Mouse (Mus musculus): ENCODE measurements around the gene Copg2.
A peak's percentile ranks its signal among the peaks of the same experiment; 100 is the strongest.

Copg2 gene

DNA sequence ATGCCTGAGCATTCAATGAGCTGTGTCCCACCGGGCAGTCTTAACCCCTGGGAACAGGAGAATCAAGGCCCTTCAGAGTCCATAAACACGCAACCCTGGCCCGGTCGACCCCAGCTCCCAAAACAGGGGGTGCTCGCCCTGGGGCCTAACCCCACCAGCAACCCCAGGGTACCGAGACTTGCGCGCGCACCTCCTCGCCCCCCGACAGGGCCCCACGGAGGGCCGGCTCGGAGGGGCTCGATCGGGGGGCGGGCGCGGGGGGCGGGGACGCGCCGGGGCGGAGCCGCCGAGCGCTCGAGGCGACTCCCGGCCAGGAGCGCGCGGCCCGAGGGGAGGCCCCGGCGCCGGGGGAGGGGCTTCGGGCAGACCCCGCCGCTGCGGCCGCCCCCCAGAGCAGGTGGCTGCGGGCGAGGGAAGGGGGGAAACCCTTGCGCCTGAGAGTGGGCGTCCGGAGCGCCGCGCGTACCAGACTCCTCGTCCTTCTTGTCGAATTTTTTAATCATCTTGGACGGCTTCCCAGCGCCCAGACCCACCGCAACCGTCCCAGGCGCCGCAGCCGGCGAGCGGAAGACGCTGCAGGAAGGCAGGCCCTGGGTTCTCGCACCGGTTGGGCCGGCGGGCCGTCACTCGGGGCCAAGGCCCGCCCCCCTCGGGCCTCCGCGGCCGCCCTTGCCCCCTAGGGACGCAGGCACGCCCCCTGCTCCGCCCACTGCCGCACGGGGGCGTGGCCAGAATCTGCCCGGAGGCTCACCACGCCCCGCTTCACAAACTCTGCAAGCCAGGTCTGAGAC, at the start of gene Copg2:
Gene Copg2, minus strand, starts transcription at position 600 of the 791 bp plus-strand sequence.
- DNase-seq (ENCODE audit: low read depth), result peak; percentile 93

DNA sequence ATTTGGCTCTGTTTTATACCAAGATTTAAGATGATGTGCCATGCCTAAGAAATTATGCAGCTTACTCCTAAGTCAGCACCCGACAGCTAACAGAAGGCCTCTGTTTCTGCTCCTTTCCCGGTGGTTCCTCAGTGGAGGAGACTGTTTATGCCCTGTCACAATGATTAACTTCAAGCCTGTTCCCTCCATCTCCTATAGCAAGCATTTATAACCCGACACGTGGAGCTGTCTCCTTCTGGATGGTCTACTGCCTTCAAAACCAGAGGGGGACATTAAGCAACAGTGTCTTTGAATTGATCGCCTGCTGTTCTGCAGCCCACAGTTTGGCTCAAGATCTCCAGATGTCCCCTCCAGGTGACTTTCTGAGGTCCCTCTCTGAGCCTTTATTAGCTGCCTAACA, 42.7 kb upstream of the Copg2 start:
- DNase-seq (ENCODE audit: low read depth), result no peak

DNA sequence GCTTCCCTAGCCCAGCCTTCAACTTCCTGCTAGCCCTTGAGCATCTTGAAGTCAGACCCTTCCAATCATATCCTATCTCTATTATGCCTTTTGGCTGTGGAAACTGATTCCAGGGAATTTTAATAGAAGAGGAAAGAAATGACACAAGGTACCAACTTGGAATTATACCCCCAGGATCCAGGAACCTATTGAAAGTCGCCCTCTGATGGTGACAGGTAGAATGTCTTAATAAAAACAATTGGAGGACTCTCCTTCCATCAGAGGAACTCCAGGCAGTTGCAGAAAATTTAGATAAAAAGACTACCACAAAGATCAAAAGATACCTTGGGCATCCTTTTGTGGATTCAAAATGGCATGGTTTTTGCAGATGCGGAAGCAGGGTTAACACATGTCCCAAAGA, 26.2 kb upstream of the Copg2 start:
- DNase-seq (ENCODE audit: low read depth), result peak; percentile 39

DNA sequence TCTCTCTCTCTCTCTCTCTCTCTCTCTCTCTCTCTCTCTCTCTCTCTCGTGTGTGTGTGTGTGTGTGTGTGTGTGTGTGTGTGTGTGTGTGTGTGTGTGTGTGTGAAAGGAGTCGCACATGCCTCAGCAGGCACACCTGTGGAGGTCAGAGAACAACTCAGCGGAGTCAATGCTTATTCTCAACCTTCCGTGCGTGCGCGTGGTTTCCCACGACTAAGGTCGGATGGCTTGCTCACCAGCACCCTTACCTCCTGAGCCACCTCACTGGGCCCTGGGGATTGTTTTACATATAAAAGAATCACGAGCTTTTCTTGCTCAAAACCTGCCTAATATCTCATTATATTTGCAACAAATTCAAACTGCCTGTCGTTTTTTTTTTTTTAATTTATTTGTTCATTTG, 25.2 kb upstream of the Copg2 start:
- DNase-seq (ENCODE audit: low read depth), result no peak

DNA sequence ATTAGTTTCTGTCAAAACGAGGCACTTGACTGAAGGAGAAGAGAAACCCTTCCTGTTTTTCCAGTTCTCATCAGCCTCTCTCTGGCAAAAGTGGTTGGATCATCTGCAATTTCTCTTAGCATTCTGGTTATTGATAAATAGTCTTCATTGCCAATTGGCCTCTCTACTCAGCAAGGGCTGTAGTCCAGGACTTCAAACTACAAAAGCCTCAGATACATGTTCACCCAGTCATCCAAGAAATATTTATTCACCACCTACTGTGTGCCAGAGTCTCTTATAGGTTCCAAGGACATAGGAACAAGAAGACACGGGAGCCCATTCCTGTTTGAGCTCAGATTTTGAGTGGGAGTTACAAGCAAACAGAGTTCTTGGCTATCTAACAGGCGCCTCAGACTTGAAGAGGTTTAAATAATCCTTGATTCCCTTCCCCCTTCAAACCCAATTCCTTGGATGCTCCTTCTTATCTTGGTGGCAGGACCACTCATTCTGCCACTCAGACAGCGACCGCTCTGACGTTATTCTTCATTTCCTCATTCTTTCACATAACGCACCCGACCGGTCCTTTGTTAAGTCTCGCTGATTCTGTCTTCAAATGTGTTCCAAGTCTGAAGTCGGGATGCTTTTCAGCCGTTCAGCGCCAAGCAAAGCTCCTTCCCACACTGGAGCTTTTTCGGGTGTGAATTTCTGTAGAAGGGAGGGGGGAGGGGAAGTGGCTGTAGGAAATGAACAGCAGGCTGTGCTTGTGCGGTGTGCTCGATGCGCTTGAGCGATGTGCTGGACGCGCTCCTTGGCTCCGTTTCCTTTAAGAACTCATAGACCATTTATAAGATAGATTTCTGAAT, 24.5 kb upstream of the Copg2 start:
- no peak for DNase-seq (ENCODE audit: low read depth)

DNA sequence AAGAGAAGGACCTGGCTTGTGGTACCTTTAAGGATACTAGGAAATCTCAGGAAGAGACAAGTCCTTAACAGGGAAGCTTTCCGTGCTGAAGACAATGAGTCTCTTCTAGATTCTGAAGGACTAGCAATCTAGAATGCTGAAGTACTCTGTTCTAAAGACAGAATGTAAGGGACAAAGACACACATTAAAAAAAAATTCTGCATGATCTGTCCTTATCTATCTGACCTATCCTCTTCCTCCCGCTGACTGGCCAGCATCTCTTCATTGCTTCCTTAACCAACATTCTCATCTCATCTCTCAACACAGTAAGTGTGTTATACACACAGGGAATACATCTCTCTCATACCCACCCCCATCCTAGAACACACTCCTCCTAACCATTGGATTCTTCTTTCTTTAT, 18.9 kb upstream of the Copg2 start, which contains the start of gene Tsga13:
Gene Tsga13, minus strand, starts transcription at position 101 of the 400 bp plus-strand sequence.
- no peak for DNase-seq (ENCODE audit: low read depth)

DNA sequence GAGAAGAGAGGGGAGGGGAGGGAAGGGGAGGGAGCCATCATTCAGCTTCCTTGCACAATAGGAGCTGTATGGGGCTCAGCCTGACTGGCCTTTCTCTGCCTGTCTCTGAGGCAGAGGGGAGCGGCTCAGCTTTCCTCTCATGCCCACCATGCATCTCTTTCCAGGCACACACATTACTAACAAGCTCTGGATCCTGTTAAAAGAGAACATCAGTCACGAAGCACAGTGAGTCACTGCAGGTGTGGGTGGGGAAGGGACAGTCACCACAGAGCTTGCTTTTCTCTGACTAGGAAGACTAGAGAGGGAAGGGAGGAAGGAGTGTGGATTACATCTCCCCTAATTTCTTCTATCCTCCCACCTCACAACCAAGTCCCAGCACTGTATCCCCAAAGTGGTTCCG, 11.4 kb upstream of the Copg2 start:
- no peak for DNase-seq (ENCODE audit: low read depth)

DNA sequence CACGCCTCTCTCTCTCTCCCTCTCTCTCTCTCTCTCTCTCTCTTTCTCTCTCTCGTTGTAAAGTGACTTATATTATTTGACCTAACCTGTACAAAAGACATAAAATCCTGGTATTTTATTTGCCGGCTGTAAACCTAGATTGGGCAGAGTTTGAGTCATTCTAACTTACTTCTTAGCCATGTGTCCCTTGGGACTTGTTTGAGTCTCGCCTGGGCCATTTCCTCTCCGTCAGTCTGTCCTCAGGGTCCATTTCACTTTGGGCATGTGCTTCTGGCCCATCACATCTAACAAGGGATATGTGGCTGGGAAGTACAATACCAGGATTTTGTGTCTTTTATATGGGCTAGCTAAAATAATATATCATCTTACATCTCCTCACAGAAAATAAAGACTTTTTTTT, 8.3 kb upstream of the Copg2 start:
- DNase-seq (ENCODE audit: low read depth), result no peak

DNA sequence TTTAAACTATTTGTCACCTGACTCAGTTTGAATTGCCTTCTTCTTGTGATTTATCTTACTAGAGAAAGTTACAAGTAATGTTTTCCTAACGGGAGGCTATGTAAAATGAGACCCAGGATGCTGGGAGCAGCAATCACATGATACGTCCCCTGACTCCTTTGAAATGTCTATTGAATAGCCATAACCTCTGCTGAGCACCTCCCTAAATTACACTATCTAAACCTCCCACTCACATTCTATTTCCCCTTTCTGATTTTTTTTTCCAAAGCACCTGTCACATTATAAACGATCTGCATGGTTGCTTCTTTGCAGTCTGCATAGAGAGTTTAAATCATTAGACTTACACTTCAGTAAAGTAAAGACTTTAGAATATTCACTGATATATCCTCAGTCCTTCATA, 7.4 kb upstream of the Copg2 start:
- no peak for DNase-seq (ENCODE audit: low read depth)

DNA sequence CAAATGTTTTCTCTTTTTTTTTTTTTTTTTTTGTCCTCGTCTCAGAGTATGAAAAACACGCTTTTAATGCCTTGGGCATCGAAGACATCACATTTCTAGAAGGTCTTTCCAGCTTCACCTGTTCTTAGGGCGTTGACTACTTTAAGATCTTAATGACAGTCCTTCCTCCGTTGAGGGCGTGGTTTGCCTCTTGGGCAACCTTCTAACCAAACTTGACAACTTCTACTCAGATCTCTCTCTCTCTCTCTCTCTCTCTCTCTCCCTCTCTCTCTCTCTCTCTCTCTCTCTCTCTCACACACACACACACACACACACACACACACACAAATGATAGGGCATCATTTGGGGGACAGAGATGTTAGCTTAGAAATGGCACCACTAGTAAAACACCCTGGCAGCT, 926 bp upstream of the Copg2 start:
- DNase-seq (ENCODE audit: low read depth), result peak; percentile 57

DNA sequence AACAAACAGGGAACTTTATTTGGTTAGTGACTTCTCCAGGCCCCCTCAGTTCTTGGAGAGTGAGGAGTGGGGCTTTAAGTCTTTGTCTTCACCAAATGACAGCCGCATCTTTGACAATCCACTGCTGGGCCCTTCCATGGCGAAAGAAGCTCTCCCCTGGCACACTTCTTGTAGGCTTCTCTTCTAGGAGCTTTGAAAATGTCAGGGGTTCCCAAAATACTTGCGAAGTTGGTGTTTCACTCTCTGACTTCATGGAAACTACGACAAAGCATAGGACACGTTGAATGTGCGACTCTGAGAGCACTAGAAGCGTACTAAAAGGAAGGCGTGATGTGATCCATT, 363 bp upstream of the Copg2 start:
- no peak for DNase-seq (ENCODE audit: low read depth)

DNA sequence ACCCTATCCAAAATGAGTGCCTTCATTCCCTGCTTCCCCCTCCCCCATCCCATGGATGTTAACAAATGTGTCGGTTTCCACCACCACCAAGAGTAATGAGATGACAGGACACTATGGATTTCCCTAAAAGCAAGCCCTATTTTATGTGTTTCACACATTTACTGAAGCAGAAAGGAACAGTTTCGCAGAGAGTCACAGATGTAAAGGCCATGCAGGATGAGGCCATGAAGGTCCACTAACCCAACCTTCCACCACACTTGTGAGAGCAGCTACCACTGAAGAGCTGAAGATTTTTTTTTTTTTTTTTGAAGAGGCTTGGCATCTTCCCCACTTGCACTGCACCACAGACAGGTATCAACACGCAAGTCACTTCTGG, 787 bp downstream of the Copg2 start:
- peak; percentile 47 for DNase-seq (ENCODE audit: low read depth)

DNA sequence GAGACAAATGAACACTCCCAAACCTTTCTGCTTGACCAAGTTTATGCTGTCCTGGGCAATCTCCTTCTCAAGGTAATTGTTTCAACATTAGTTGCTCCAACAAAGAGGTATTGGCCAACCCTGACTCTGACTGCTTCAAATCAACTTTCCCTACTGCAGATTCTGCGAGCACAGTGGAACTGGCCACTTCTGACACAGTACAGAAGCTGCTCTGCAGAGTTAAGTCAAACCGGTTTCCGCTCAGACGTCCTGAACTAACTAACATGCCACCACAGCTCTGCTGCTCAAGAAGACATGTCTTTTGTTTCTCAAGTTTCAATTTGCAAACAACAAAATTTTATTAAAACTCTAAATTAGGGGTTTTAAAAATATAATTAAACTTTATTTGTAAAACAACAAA, 3.5 kb downstream of the Copg2 start:
- DNase-seq (ENCODE audit: low read depth), result no peak

DNA sequence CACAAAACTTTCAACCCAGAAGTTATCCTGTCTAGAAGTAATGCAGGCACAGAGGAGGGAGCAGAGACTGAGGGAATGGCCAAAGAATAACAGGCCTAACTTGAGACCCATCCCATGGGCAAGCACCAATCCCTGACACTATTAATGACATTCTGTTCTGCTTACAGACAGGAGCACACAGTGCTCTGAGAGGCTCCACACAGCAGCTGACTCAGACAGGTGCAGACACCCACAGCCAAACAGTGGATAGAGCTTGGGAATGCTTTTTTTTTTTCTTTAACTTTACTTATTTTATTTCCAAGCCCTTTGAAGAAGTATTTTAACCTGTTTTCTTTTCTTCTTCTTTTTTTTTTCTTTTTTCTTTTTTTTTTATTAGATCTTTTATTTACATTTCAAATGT, 4.8 kb downstream of the Copg2 start:
- no peak for DNase-seq (ENCODE audit: low read depth)

DNA sequence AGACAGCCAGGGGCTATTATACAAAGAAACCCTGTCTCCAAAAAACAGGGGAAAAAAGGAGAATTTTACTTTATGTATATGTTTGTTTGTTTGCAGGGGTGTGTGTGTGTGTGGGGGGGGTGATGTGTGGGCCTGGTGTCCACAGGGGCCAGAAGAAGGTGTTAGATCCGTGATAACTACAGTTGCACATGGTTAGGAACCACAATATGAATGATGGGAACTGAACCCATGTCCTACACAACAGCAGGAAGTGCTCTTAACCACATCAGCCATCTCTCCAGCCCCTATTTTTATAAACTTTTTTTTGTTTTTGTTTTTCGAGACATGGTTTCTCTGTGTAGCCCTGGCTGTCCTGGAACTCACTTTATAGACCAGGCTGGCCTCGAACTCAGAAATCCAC, 11.7 kb downstream of the Copg2 start:
- DNase-seq (ENCODE audit: low read depth), result peak; percentile 55

DNA sequence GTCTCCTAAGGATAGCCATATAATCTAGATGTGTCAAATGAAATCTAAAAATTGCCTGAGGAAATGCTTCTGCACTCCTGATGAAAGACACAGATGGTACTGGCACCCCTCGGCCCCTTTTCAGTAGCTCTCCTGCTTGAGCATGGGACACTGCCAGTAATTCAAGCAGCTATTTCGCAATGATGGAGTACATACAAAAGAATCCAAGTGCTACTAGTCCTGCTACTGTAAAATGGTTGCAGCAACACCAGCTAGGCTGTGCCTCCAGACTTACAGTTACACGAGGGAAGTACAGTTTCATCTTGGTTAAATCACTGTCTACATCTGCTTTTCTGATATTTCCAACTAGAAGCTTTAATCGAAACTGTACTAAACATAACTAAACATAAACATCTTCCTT, 13.1 kb downstream of the Copg2 start:
- DNase-seq (ENCODE audit: low read depth), result peak; percentile 46

DNA sequence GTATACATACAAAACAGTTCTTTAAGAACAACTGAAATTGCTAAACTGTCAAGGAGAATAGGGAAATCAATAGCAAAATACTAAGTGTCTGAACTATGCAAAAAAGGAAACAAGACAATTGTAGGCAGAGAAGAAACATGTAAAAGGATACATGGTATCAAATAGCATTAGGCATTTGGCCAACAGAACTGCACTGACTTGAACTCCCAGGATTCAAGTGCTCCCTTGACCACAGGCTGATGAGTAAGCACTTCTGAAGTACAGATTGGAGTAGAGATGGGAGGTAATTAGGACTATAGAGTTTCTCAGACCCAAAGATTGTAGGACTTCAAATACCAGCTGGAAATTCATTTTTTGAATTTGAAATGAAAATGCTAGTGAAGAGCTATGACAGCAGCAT, 19.9 kb downstream of the Copg2 start:
- peak; percentile 81 for DNase-seq (ENCODE audit: low read depth)

DNA sequence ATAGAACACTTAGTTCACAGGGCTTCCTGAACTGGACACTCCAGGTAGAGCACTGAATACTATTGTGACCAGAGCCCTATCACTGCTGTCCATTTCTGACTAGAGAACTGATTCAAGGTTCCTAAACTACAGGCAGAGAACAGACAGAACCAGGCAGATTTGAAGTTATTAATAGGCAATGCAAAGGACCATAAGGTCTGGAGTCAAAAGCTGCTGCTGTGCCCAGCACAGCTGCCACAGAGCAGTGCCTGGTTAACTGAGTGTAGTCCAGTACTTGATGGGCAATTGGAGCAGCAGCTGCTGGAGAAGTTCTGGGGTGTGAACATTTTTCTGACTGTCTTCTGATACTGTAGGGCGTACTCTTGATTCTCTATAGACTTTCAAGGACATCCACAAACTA, 30.1 kb downstream of the Copg2 start:
- DNase-seq (ENCODE audit: low read depth), result no peak

DNA sequence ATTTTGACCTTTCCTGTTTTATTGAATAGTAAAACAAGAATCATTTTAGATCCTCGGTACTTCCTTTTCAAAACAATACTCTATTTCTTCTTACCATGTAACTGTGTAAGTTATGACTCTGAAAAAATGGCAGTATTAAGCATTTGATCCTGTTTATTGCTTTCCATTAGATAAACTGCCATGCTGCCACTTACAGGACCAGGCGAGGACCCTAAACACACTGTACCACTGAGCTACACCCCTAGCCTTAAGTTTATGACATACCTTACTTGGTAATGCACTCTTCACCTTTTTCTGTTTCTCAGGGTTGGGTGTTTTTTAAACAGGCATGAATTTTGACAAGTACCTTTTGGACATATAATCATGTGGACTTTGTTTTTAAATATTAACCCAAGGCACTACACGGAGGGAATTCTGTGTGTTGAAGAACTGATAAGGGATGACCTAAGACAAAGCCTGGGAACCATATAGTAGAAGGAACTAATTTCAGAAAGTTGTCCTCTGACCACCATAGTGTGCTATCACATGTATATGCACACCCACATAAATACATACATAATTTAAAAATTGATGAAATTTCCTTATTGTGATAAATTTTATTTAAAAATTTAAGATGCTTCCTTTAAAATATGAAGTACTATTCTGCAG, 31.4 kb downstream of the Copg2 start:
- DNase-seq (ENCODE audit: low read depth), result no peak

DNA sequence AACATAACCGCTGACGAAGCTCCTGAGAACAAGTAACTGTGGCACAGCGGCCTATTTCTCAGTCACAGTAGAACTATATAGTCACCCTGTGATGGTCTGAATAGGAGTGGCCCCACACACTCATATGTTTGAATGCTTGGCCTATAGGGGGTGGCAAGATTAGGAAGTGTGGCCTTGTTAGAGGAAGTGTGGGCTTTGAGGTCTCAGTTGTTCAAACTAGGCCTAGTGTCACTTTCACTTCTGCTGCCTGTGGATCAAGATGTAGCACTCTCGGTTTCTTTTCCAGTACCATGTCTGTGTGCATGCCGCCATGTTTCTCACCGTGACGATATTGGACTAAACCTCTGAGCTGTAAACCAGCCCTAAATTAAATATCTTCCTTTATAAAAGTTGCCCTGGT, 40.6 kb downstream of the Copg2 start:
- peak; percentile 26 for DNase-seq (ENCODE audit: low read depth)

DNA sequence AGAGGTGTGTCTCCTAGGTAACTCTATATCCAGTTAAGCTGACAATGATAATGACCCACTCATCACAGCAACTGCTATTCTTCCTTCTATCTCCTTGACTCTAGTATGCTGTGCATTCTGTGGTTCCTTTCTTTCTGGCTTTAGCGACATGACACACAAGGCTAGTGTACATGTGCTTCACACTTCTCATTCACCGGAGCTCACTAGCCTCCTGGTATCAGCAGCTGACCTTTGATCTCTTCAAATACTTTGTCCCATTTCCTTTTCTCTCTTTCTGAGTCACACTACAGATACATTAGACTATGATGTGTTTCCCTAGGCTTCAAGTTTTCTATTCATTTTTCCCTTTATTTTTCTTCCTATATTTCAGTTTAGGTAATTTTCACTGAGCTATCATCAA, 41.4 kb downstream of the Copg2 start:
- no peak for DNase-seq (ENCODE audit: low read depth)

DNA sequence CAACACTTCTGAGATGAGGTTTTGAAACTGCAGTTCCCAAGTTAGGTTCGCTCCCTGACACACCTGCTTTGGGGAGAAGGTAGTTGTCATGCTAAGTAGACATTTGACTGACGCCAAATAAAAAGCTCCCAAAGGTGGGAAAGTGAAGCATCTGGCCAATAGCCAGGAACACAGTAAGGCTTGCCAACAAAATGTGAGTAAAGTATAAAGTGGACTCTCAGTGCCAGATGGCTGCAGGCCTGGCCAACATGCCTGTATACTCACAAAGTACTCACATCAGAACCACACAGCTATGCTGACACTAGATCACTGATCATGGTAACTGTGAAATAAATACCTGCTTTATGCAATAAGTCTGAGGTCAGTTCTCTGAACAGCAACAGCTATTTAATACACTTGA, 46.8 kb downstream of the Copg2 start:
- DNase-seq (ENCODE audit: low read depth), result no peak

DNA sequence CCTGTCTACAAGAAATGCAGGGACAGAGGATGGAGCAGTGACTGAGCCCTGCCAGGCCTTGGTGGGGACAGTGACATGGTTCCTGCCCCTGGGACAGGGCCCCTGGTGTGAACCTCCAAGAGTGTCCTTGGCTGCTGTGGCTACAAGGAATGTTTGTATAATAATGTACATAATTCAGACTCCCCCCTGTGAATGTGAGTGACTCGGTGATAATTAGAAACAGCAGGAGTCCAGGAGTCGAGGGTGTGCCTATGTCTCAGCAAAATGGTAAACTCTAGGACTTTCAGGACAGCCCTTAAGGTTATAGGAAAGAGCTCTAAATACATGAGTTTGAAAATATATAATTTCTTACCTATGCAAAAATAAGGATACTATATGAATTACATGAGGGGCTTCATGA, 64.4 kb downstream of the Copg2 start:
- DNase-seq (ENCODE audit: low read depth), result no peak
